Mouse (Mus musculus) CH12.LX (cell line): ENCODE results near the gene Arl5c. TPM values are rescaled to one million over a fixed set of nuclear protein-coding genes. Genes with fewer than 3 reads are reported as not detected.

Experiments used
- DNase-seq: peaks from one replicate; pipeline ENCODE4 v3.0.0-alpha.2; 2013; ENCODE audit errors: extremely low read depth
- H3K27ac ChIP-seq: 2 replicates; pipeline ENCODE4 v1.5.1; 2012; ENCODE audit warnings: low read depth, mild to moderate bottlenecking, control low read depth, moderate library complexity; ENCODE audit not compliant: insufficient read depth
- H3K27me3 ChIP-seq: replicated peaks from 2 replicates; pipeline ENCODE3; 2012; ENCODE audit warnings: inconsistent platforms
- H3K36me3 ChIP-seq, 2 experiments: replicated peaks in 1 of 2; 2 replicates each; pipeline versions ENCODE3 to v1.6.1; 2012; ENCODE audit warnings: inconsistent platforms in 1 of 2, low read length in 1 of 2, mild to moderate bottlenecking in 1 of 2, mixed read lengths in 1 of 2, moderate library complexity in 1 of 2; ENCODE audit not compliant: control insufficient read depth in 1 of 2, insufficient read depth in 1 of 2
- H3K4me1 ChIP-seq, 2 experiments: 2 replicates each; pipeline ENCODE4 v1.6.1; 2012; ENCODE audit warnings: inconsistent platforms in 1 of 2, moderate library complexity in 1 of 2; ENCODE audit not compliant: insufficient read depth in 2 of 2, control insufficient read depth in 1 of 2
- H3K4me2 ChIP-seq: 2 replicates; pipeline ENCODE4 v1.6.1; 2012; ENCODE audit warnings: low read depth, mild to moderate bottlenecking, control low read depth; ENCODE audit not compliant: poor library complexity, insufficient read depth, severe bottlenecking
- H3K4me3 ChIP-seq, 3 experiments: fragments of 150-350 bp in 1 of 3; sonication (generic) in 1 of 3; replicated peaks in 1 of 3; 2 replicates each; pipeline versions ENCODE3 to v1.5.1; 2011 to 2012; ENCODE audit warnings: low read depth in 2 of 3, low read length in 2 of 3, mild to moderate bottlenecking in 2 of 3, moderate library complexity in 2 of 3, control low read depth in 1 of 3, improper control_type of control experiment in 1 of 3, inconsistent platforms in 1 of 3, mixed read lengths in 1 of 3; ENCODE audit not compliant: poor library complexity in 1 of 3
- H3K79me2 ChIP-seq: replicated peaks from 2 replicates; pipeline ENCODE4 v1.6.1; 2012; ENCODE audit warnings: mild to moderate bottlenecking, moderate library complexity; ENCODE audit not compliant: control insufficient read depth, poor library complexity, insufficient read depth, severe bottlenecking; ENCODE audit errors: extremely low read depth
- H3K9ac ChIP-seq: 2 replicates; pipeline ENCODE4 v1.6.1; 2012; ENCODE audit warnings: low read depth, mild to moderate bottlenecking, control low read depth, moderate library complexity; ENCODE audit not compliant: insufficient read depth
- H3K9me3 ChIP-seq: replicated peaks from 2 replicates; pipeline ENCODE3; 2012; ENCODE audit warnings: low read length, inconsistent platforms, mixed read lengths
- BHLHE40 ChIP-seq: IDR thresholded peaks from 2 replicates; pipeline ENCODE4 v1.6.1; 2011; ENCODE audit warnings: mild to moderate bottlenecking, low read depth, low read length, improper control_type of control experiment
- CTCF ChIP-seq, 2 experiments: IDR thresholded peaks in 1 of 2; conservative IDR thresholded peaks in 1 of 2; 2 replicates each; pipeline ENCODE4 v1.5.1; 2011 to 2012; ENCODE audit warnings: low read depth in 2 of 2, low read length in 2 of 2, improper control_type of control experiment in 1 of 2, inconsistent platforms in 1 of 2, mild to moderate bottlenecking in 1 of 2, moderate library complexity in 1 of 2
- E2F4 ChIP-seq: IDR thresholded peaks from 2 replicates; pipeline ENCODE4 v1.6.1; 2011; ENCODE audit warnings: low read depth, low read length, improper control_type of control experiment; ENCODE audit not compliant: insufficient replicate concordance
- ELF1 ChIP-seq: IDR thresholded peaks from 2 replicates; pipeline ENCODE4 v1.6.1; 2014; ENCODE audit warnings: low read depth, mild to moderate bottlenecking, inconsistent platforms, low read length, improper control_type of control experiment
- EP300 ChIP-seq: IDR thresholded peaks from 2 replicates; pipeline ENCODE4 v1.6.1; 2011; ENCODE audit warnings: low read length, improper control_type of control experiment
- ETS1 ChIP-seq: conservative IDR thresholded peaks from 2 replicates; pipeline ENCODE4 v1.6.1; 2012; ENCODE audit warnings: low read depth, mild to moderate bottlenecking, inconsistent platforms, low read length, improper control_type of control experiment, moderate library complexity
- IRF4 ChIP-seq: IDR thresholded peaks from 2 replicates; pipeline ENCODE4 v1.6.1; 2014; ENCODE audit warnings: low read depth, mild to moderate bottlenecking, inconsistent platforms, low read length, improper control_type of control experiment
- JUN ChIP-seq: IDR thresholded peaks from 2 replicates; pipeline ENCODE4 v1.6.1; 2011; ENCODE audit warnings: low read depth, mild to moderate bottlenecking, low read length, improper control_type of control experiment, moderate library complexity; ENCODE audit not compliant: insufficient read depth
- JUND ChIP-seq: conservative IDR thresholded peaks from 2 replicates; pipeline ENCODE4 v1.6.1; 2011; ENCODE audit warnings: low read depth, low read length, improper control_type of control experiment
- KAT2A ChIP-seq: IDR thresholded peaks from 2 replicates; pipeline ENCODE4 v1.6.1; 2012; ENCODE audit warnings: low read length, improper control_type of control experiment, inconsistent platforms; ENCODE audit not compliant: insufficient replicate concordance
- MAX ChIP-seq: IDR thresholded peaks from 2 replicates; pipeline ENCODE4 v1.6.1; 2011; ENCODE audit warnings: low read length, improper control_type of control experiment
- MXI1 ChIP-seq: IDR thresholded peaks from 2 replicates; pipeline ENCODE4 v1.6.1; 2011; ENCODE audit warnings: mild to moderate bottlenecking, low read depth, low read length, improper control_type of control experiment
- MYC ChIP-seq: IDR thresholded peaks from 2 replicates; pipeline ENCODE4 v1.6.1; 2011; ENCODE audit warnings: low read depth, mild to moderate bottlenecking, improper control_type of control experiment, low read length
- NELFE ChIP-seq: IDR thresholded peaks from 2 replicates; pipeline ENCODE4 v1.6.1; 2011; ENCODE audit warnings: low read depth, low read length, improper control_type of control experiment
- PAX5 ChIP-seq: IDR thresholded peaks from 2 replicates; pipeline ENCODE4 v1.6.1; 2012; ENCODE audit warnings: low read length, inconsistent platforms, mixed read lengths
- POLR2A ChIP-seq: IDR thresholded peaks from 2 replicates; pipeline ENCODE4 v1.6.1; 2011; ENCODE audit warnings: low read depth, mild to moderate bottlenecking, improper control_type of control experiment, low read length
- POLR2AphosphoS2 ChIP-seq: IDR thresholded peaks from 2 replicates; pipeline ENCODE4 v1.6.1; 2011; ENCODE audit warnings: low read depth, low read length, improper control_type of control experiment
- RAD21 ChIP-seq: IDR thresholded peaks from 2 replicates; pipeline ENCODE4 v1.6.1; 2011; ENCODE audit warnings: low read depth, mild to moderate bottlenecking, low read length, improper control_type of control experiment, moderate library complexity
- SIN3A ChIP-seq: IDR thresholded peaks from 2 replicates; pipeline ENCODE4 v1.6.1; 2012; ENCODE audit warnings: low read length, improper control_type of control experiment, inconsistent platforms
- SMC3 ChIP-seq: IDR thresholded peaks from 2 replicates; pipeline ENCODE4 v1.6.1; 2011; ENCODE audit warnings: low read depth, low read length, improper control_type of control experiment
- TBP ChIP-seq: conservative IDR thresholded peaks from 2 replicates; pipeline ENCODE4 v1.6.1; 2011; ENCODE audit warnings: low read depth, low read length, improper control_type of control experiment
- TCF12 ChIP-seq: IDR thresholded peaks from 2 replicates; pipeline ENCODE4 v1.6.1; 2014; ENCODE audit warnings: low read depth, mild to moderate bottlenecking, inconsistent platforms, low read length, improper control_type of control experiment
- UBTF ChIP-seq: IDR thresholded peaks from 2 replicates; pipeline ENCODE4 v1.6.1; 2012; ENCODE audit warnings: low read depth, mild to moderate bottlenecking, inconsistent platforms, low read length, improper control_type of control experiment, moderate library complexity
- USF1 ChIP-seq: IDR thresholded peaks from 2 replicates; pipeline ENCODE4 v1.6.1; 2014; ENCODE audit warnings: low read depth, mild to moderate bottlenecking, inconsistent platforms, low read length, improper control_type of control experiment
- USF2 ChIP-seq: conservative IDR thresholded peaks from 2 replicates; pipeline ENCODE4 v1.6.1; 2011; ENCODE audit warnings: low read depth, low read length, improper control_type of control experiment
- ZKSCAN1 ChIP-seq: IDR thresholded peaks from 2 replicates; pipeline ENCODE4 v1.6.1; 2012; ENCODE audit warnings: low read depth, inconsistent platforms, low read length, improper control_type of control experiment, borderline replicate concordance
- ZMIZ1 ChIP-seq: IDR thresholded peaks from 2 replicates; pipeline ENCODE4 v1.6.1; 2012; ENCODE audit warnings: low read depth, mild to moderate bottlenecking, inconsistent platforms, low read length, improper control_type of control experiment
- ZNF384 ChIP-seq: IDR thresholded peaks from 2 replicates; pipeline ENCODE4 v1.6.1; 2012; ENCODE audit warnings: low read depth, low read length, improper control_type of control experiment, inconsistent platforms
- dilution Hi-C: fragments of 300-500 bp; cut with MboI; formaldehyde crosslinking; loops from 2 replicates; pipeline ENCODE4 v1.14.3; 2020; ENCODE audit warnings: low sequenced_read_pairs; ENCODE audit not compliant: extremely low pct_unique_long_range_greater_than_20kb, extremely low pct_ligation_motif_present
- in situ Hi-C: fragments of 300-500 bp; cut with MboI; formaldehyde crosslinking; loops from 3 replicates; pipeline ENCODE4 v1.14.3; 2019; ENCODE audit warnings: low sequenced_read_pairs, low pct_ligation_motif_present, low pct_unique_long_range_greater_than_20kb, mixed read lengths
- polyA plus RNA-seq: library from polyadenylated mRNA; unstranded; fragments of >175 nt; gene quantifications from 2 replicates; pipeline ENCODE4 v1.2.1, GENCODE M21; 2012; ENCODE audit warnings: low read depth; ENCODE audit not compliant: insufficient read length
- total RNA-seq, 2 experiments: library from RNA; depleted of rRNA; stranded (reverse); fragments of 300-350 nt in 1 of 2; fragments of >200 nt in 1 of 2; gene quantifications; 2 replicates each; pipeline ENCODE4 v1.2.3; 2012 to 2014

The Arl5c gene
- total and polyA plus RNA-seq, 3 experiments = 28.5 to 45.5 (median 32.2) TPM

DNA sequence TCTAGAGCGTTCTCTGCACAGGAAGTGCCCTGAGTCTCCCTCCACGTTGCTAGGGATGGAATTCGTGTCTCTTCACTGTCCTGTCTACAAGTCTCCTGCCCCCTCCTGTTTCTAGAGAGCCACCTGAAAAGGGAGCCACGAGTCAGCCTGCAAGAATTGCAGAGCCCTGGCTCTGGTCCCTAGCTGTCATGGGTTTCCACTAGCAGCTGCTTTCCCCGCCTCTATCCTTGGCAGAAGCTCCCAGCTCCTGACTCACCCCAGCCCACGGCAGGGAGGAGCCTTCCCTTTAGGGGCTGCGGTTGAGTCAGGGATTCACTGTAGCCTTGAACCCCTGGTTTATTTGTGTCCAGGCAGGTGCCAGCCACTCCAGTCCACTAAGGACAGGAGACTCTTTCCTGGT is 24.7 kb downstream of the Arl5c start:
- no peaks in the 10 kb centered on the region for H3K79me2 ChIP-seq
- no peak overlapping the region for H3K9ac ChIP-seq
- H3K36me3 ChIP-seq = no peaks in the 10 kb centered on the region
- TF ChIP-seq MYC (no peak), ELF1 (no peak), E2F4 (no peak), NELFE (no peak), IRF4 (no peak), SMC3 (no peak), USF1 (no peak), KAT2A (no peak), RAD21 (no peak), POLR2A (no peak), TCF12 (no peak), JUND (no peak), USF2 (no peak), MAX (no peak), EP300 (no peak), JUN (no peak), ZMIZ1 (no peak), MXI1 (no peak), TBP (no peak), ZKSCAN1 (no peak)
- H3K4me3 ChIP-seq = no peak overlapping the region
- H3K4me1 ChIP-seq = peaks cover 0 to 3% of the 10 kb centered on the region in 2 experiments; a peak in 1 of 4 replicates
- H3K27ac ChIP-seq = no peak overlapping the region
- dilution Hi-C loops (no loop called here), in situ Hi-C loops (loop anchor here (5.0 kb wide), 1 partner anchor 34 kb away; no protein-coding TSS in a partner anchor)
- peaks cover 3% of the 10 kb centered on the region for H3K9me3 ChIP-seq
- peaks cover 28% of the 10 kb centered on the region for H3K27me3 ChIP-seq
- no peak for DNase-seq
- H3K4me2 ChIP-seq = no peak overlapping the region

GRCm38 (mm10) chr11:97970771-97971170 is 25.2 kb downstream of the Arl5c start:
- dilution Hi-C loops = no loop called here
- Histone ChIP-seq H3K27me3 (peaks cover 28% of the 10 kb centered on the region), H3K36me3 (no peaks in the 10 kb centered on the region), H3K4me3 (no peak overlapping the region), H3K79me2 (no peaks in the 10 kb centered on the region), H3K27ac (no peak overlapping the region), H3K9ac (no peak overlapping the region), H3K9me3 (peaks cover 3% of the 10 kb centered on the region), H3K4me1 (peaks cover 0 to 3% of the 10 kb centered on the region in 2 experiments; a peak in 1 of 4 replicates)
- no peak for DNase-seq
- in situ Hi-C loops = loop anchor here (5.0 kb wide), 1 partner anchor 33 kb away; no protein-coding TSS in a partner anchor
- TF ChIP-seq ZNF384 = no peak
- no peak for TF ChIP-seq ETS1
- no peak for TF ChIP-seq E2F4
- no peak for TF ChIP-seq PAX5
- TF ChIP-seq CTCF (conservative IDR thresholded peaks at IDR 0.05 in 1 of 2, IDR thresholded peaks at IDR 0.05 in 1 of 2; ENCODE audit: low read depth in 2 of 2, low read length in 2 of 2) = no peak
- no peak for TF ChIP-seq POLR2AphosphoS2
- no peak for TF ChIP-seq UBTF
- TF ChIP-seq SIN3A = no peak
- TF ChIP-seq ZMIZ1 = no peak
- no peak for TF ChIP-seq BHLHE40
- TF ChIP-seq, all 38 proteins: peak for 0
- H3K4me2 ChIP-seq = no peak overlapping the region
